Mouse (Mus musculus) B cell, adult 67 days (primary cell): ENCODE results near the gene Gm11569. TPM values are rescaled to one million over a fixed set of nuclear protein-coding genes. Genes with fewer than 3 reads are reported as not detected.

Source experiments
- total RNA-seq, 2 experiments: library from RNA; stranded (reverse); gene quantifications; 4 replicates each; pipeline ENCODE4 v1.2.4; 2023

The Gm11569 gene
- not detected for total RNA-seq

DNA sequence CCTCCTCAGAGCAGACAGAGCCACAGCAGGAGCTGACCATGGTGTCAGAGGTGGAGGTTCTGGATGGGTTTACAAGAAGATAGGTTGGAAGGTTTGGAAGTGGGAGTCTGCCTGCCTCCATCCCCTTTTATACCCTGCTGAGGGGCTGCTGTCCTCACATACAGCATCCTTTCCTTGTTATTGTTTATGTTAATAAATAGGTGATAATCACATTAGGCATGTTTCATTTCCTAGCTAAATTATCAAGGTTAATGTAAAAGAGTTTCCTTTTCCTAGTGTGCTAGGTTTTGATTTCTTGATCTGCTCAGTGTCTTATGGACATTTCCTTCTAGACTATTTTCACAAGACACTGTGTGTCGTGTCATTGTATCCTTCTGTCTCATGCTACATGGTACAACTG, at the start of gene Gm11569:
Gm11569 (minus strand) TSS at position 101 of the 400 bp plus-strand sequence.

DNA sequence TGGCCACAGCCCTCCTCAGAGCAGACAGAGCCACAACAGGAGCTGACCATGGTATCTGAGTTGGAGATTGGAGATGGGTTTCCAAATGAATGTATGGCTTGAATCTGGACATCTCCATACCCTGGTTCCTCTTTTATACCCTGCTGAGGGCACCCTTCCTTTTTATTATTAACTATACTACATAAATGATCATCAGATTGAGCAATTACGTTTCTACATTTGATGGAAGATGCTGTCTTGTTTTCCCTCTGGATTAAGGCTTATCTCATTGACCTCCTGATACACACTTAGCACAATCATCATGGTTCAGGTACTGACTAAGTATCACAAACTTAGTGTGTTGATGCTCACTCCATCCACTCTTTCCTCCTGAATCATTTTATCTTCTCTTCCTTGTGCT, 39.2 kb upstream of the Gm11569 start, which contains the start of gene 2300003K06Rik:
2300003K06Rik (minus strand) TSS at position 101 of the 400 bp plus-strand sequence.

DNA sequence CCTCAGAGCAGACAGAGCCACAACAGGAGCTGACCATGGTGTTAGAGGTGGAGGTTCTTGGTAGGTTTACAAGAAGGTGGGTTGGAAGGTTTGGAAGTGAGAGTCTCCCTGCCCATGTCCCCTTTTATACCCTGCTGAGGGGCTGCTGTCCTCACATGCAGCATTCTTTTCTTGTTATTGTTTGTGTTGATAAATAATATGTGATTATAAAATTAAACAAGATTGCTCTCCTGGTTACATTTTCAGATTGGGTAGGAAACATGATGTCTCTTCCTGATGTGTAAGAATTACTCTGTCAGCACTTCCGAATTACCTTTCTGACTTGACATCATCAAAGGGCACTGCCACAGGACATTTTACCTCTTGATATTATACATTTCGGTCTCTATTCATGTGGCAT, 16.8 kb upstream of the Gm11569 start, which contains the start of gene Gm11564:
Gm11564 (minus strand) TSS at position 101 of the 400 bp plus-strand sequence.

DNA sequence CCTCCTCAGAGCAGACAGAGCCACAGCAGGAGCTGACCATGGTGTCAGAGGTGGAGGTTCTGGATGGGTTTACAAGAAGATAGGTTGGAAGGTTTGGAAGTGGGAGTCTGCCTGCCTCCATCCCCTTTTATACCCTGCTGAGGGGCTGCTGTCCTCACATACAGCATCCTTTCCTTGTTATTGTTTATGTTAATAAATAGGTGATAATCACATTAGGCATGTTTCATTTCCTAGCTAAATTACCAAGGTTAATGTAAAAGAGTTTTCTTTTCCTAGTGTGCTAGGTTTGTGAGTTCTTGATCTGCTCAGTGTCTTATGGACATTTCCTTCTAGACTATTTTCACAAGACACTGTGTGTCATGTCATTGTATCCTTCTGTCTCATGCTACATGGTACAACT, 11.1 kb upstream of the Gm11569 start, which contains the start of gene Krtap4-13:
Krtap4-13 (minus strand) TSS at position 101 of the 400 bp plus-strand sequence.

DNA sequence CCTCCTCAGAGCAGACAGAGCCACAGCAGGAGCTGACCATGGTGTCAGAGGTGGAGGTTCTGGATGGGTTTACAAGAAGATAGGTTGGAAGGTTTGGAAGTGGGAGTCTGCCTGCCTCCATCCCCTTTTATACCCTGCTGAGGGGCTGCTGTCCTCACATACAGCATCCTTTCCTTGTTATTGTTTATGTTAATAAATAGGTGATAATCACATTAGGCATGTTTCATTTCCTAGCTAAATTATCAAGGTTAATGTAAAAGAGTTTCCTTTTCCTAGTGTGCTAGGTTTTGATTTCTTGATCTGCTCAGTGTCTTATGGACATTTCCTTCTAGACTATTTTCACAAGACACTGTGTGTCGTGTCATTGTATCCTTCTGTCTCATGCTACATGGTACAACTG, 5.6 kb upstream of the Gm11569 start, which contains the start of gene Gm11554:
Gm11554 (minus strand) TSS at position 101 of the 400 bp plus-strand sequence.

DNA sequence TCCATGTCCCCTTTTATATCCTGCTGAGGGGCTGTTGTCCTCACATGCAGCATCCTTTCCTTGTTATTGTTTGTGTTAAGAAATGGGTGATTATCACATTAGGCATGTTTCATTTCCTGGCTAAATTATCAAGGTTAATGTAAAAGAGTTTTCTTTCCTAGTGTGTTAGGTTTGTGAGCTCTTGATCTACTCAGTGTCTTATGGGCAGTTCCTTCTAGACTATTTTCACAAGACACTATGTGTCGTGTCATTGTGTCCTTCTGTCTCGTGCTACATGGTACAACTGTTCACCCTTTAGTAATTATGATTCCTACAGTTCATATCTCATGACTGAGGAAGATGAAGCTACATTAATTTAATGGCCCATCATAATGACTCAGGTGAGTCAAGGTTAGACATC, 5.4 kb downstream of the Gm11569 start, which contains the start of gene Gm11596:
Gm11596 (minus strand) TSS at position 101 of the 400 bp plus-strand sequence.

DNA sequence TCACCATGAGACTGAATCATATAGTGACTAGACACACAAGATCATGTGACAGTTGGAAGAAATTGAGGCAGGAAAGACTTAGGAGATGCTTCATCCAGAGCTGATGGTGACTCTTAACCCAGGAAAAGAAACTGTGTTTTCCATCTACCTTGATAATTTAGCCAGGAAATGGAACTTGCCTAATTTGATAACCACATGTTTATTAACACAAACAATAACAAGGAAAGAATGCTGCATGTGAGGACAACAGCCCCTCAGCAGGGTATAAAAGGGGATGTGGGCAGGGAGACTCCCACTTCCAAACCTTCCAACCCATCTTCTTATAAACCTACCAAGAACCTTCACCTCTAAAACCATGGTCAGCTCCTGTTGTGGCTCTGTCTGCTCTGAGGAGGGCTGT, 13.8 kb downstream of the Gm11569 start, which contains the start of gene Krtap4-9:
Krtap4-9 (plus strand) TSS at position 301 of the 400 bp plus-strand sequence.

DNA sequence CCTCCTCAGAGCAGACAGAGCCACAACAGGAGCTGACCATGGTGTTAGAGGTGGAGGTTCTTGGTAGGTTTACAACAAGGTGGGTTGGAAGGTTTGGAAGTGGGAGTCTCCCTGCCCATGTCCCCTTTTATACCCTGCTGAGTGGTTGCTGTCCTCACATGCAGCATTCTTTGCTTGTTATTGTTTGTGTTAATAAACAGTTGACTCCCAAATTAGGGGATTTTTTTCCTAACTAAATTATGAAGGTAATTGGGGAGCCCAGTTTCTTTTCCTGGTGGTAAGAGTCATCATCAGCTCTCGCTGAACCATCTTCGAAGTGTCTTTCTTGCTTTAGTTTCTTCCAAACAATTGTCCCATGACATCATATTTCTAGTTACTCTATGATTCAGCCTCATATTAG, 18.1 kb downstream of the Gm11569 start, which contains the start of gene Krtap4-8:
Krtap4-8 (minus strand) TSS at position 101 of the 400 bp plus-strand sequence.

DNA sequence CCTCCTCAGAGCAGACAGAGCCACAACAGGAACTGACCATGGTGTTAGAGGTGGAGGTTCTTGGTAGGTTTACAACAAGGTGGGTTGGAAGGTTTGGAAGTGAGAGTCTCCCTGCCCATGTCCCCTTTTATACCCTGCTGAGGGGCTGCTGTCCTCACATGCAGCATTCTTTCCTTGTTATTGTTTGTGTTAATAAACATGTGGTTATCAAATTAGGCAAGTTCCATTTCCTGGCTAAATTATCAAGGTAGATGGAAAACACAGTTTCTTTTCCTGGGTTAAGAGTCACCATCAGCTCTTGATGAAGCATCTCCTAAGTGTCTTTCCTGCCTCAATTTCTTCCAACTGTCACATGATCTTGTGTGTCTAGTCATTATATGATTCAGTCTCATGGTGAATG, 25.9 kb downstream of the Gm11569 start, which contains the start of gene Gm11595:
Gm11595 (minus strand) TSS at position 101 of the 400 bp plus-strand sequence.

Other genes starting within 250 kb of the Gm11569 start
- gene Krtap3-3, start 248.1 kb downstream of the Gm11569 start, total RNA-seq = not detected
- gene Krtap3-2, start 242.1 kb downstream of the Gm11569 start, total RNA-seq = not detected
- gene Gm11939, start 239.5 kb downstream of the Gm11569 start, total RNA-seq = not detected
- not detected for gene Krtap3-1, start 232.3 kb downstream of the Gm11569 start, total RNA-seq
- gene Krtap1-5, start 217.9 kb downstream of the Gm11569 start, total RNA-seq = not detected
- gene Krtap1-4, start 215.3 kb downstream of the Gm11569 start, total RNA-seq = not detected
- not detected for gene Krtap1-3, start 207.6 kb downstream of the Gm11569 start, total RNA-seq
- not detected for gene Krtap9-3, start 200.8 kb downstream of the Gm11569 start, total RNA-seq
- not detected for gene Gm11938, start 195.6 kb downstream of the Gm11569 start, total RNA-seq
- not detected for gene Gm11937, start 188.7 kb downstream of the Gm11569 start, total RNA-seq
- gene Krtap2-4, start 184.1 kb downstream of the Gm11569 start, total RNA-seq = not detected
- gene Gm11562, start 178.5 kb downstream of the Gm11569 start, total RNA-seq = not detected
- not detected for gene Krtap4-1, start 170.7 kb downstream of the Gm11569 start, total RNA-seq
- gene Krtap4-2, start 163.8 kb downstream of the Gm11569 start, total RNA-seq = not detected
- not detected for gene Krtap4-7, start 154.8 kb downstream of the Gm11569 start, total RNA-seq
- gene Gm11555, start 148.7 kb downstream of the Gm11569 start, total RNA-seq = not detected
- not detected for gene Gm11563, start 140.0 kb downstream of the Gm11569 start, total RNA-seq
- not detected for gene Krtap4-6, start 133.0 kb downstream of the Gm11569 start, total RNA-seq
- not detected for gene Gm14190, start 108.2 kb downstream of the Gm11569 start, total RNA-seq
- gene Gm14180, start 64.6 kb downstream of the Gm11569 start, total RNA-seq = not detected
- not detected for gene Gm11595, start 26.0 kb downstream of the Gm11569 start, total RNA-seq
- not detected for gene Krtap4-8, start 18.2 kb downstream of the Gm11569 start, total RNA-seq
- gene Krtap4-9, start 13.7 kb downstream of the Gm11569 start, total RNA-seq = not detected
- not detected for gene Gm11596, start 5.5 kb downstream of the Gm11569 start, total RNA-seq
- not detected for gene Gm11554, start 5.5 kb upstream of the Gm11569 start, total RNA-seq
- not detected for gene Krtap4-13, start 11.0 kb upstream of the Gm11569 start, total RNA-seq
- not detected for gene Gm11564, start 16.7 kb upstream of the Gm11569 start, total RNA-seq
- gene 2300003K06Rik, start 39.1 kb upstream of the Gm11569 start, total RNA-seq = not detected
- not detected for gene Krtap4-16, start 52.7 kb upstream of the Gm11569 start, total RNA-seq
- not detected for gene Gm11568, start 59.0 kb upstream of the Gm11569 start, total RNA-seq
- not detected for gene Gm11559, start 65.5 kb upstream of the Gm11569 start, total RNA-seq
- gene Krtap9-1, start 74.5 kb upstream of the Gm11569 start, total RNA-seq = not detected
- gene Gm11567, start 80.3 kb upstream of the Gm11569 start, total RNA-seq = not detected
- gene Krtap31-1, start 109.0 kb upstream of the Gm11569 start, total RNA-seq = not detected
- gene Gm11565, start 115.8 kb upstream of the Gm11569 start, total RNA-seq = not detected
- gene Krtap31-2, start 137.4 kb upstream of the Gm11569 start, total RNA-seq = not detected
- gene Krtap9-5, start 149.5 kb upstream of the Gm11569 start, total RNA-seq = not detected
- not detected for gene Krtap29-1, start 180.1 kb upstream of the Gm11569 start, total RNA-seq
- gene Krtap16-1, start 187.7 kb upstream of the Gm11569 start, total RNA-seq = not detected
- gene Krtap17-1, start 195.1 kb upstream of the Gm11569 start, total RNA-seq = not detected
- not detected for gene Krt33a, start 217.3 kb upstream of the Gm11569 start, total RNA-seq
- not detected for gene Krt33b, start 230.9 kb upstream of the Gm11569 start, total RNA-seq
- gene Krt34, start 242.6 kb upstream of the Gm11569 start, total RNA-seq = not detected